Mouse (Mus musculus) spleen, adult 12 weeks (tissue): Measurements from ENCODE around the gene Inf2.

Experiments used
- DNase-seq: peaks from one replicate; pipeline ENCODE4 v3.0.0; 2022; ENCODE audit warnings: low spot score

Gene Inf2

GRCm38 (mm10) chr12:112571064-112571463 is 17.5 kb upstream of the Inf2 start:
- DNase-seq: no peak

GRCm38 (mm10) chr12:112575274-112575986 is 13.2 kb upstream of the Inf2 start:
- DNase-seq: no peak

GRCm38 (mm10) chr12:112576341-112576740 is 12.2 kb upstream of the Inf2 start:
- DNase-seq: no peak

GRCm38 (mm10) chr12:112576749-112577148 is 11.8 kb upstream of the Inf2 start:
- no peak for DNase-seq

- no peak for DNase-seq
These were observed 10.1 kb upstream of the Inf2 start for GRCm38 (mm10) chr12:112578296-112579090.

- no peak for DNase-seq
These were observed 9.2 kb upstream of the Inf2 start for GRCm38 (mm10) chr12:112579430-112579829.

GRCm38 (mm10) chr12:112579926-112580325 is 8.7 kb upstream of the Inf2 start:
- DNase-seq: no peak

- DNase-seq: no peak
These were observed 7.5 kb upstream of the Inf2 start for GRCm38 (mm10) chr12:112581113-112581512.

GRCm38 (mm10) chr12:112584954-112585353 is 3.6 kb upstream of the Inf2 start:
- no peak for DNase-seq

GRCm38 (mm10) chr12:112585924-112586538 is 2.6 kb upstream of the Inf2 start:
- DNase-seq: no peak

- DNase-seq: no peak
These were observed 1.2 kb upstream of the Inf2 start for GRCm38 (mm10) chr12:112587125-112588124.

- DNase-seq: no peak
These were observed 1.1 kb downstream of the Inf2 start for GRCm38 (mm10) chr12:112589491-112590191.

GRCm38 (mm10) chr12:112590566-112591239 is 2.1 kb downstream of the Inf2 start:
- DNase-seq: no peak

GRCm38 (mm10) chr12:112591240-112591639 is 2.7 kb downstream of the Inf2 start:
- no peak for DNase-seq

GRCm38 (mm10) chr12:112591730-112592129 is 3.1 kb downstream of the Inf2 start:
- no peak for DNase-seq

GRCm38 (mm10) chr12:112592985-112593734 is 4.6 kb downstream of the Inf2 start:
- no peak for DNase-seq

GRCm38 (mm10) chr12:112593951-112594915 is 5.6 kb downstream of the Inf2 start:
- no peak for DNase-seq

GRCm38 (mm10) chr12:112594989-112595388 is 6.4 kb downstream of the Inf2 start:
- DNase-seq: no peak

GRCm38 (mm10) chr12:112595626-112596025 is 7.0 kb downstream of the Inf2 start:
- no peak for DNase-seq
